Mouse (Mus musculus): ENCODE results near the gene Aifm2. TPM values are rescaled to one million over a fixed set of nuclear protein-coding genes. Genes with fewer than 3 reads are reported as not detected.

Aifm2 gene
- polyA plus RNA-seq, 1 experiment from 2014 or later: 21.4 TPM

DNA sequence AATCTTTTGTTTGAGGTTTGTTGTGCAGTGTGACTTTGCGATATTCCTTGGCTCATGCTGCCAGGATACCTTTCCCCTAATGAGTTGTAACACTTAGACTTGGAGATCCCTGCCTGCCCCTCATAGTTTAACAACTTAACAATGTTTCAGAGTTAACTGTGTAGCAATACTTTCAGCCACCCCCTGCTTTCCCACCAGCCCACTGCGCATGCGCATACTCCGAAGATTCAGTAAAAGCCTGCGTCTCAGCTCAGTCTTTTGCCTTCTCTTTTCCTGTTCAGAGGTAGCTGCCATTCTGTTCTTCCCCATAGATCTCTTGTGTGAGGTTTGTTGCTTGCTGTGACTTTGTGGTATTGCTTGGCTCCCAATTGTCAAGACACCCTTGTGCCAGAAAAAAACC is 73.4 kb downstream of the Aifm2 start:
- Histone ChIP-seq H3K4me1 (replicated peaks; ENCODE audit: insufficient read depth, low read length) (peaks cover 4% of the 10 kb centered on the region; the same call in 1 of the 2 replicates), H3K4me3 (replicated peaks; ENCODE audit: low read depth, low read length) (no peak overlapping the region), H3K9me3 (replicated peaks; ENCODE audit: low read length) (no peaks in the 10 kb centered on the region), H3K36me3 (ENCODE audit: insufficient read depth, low read length) (no peaks in the 10 kb centered on the region), H3K27me3 (ENCODE audit: insufficient read depth, low read length) (no peaks in the 10 kb centered on the region), H3K4me2 (ENCODE audit: low read length) (no peak overlapping the region), H3K9ac (ENCODE audit: low read depth, low read length) (no peak overlapping the region), H3K27ac (no peak overlapping the region)
- WGBS: 87% methylated on average over 5 of the region's 5 CpGs
- DNase-seq (ENCODE audit: low spot score) (no peak), ATAC-seq (replicated peaks; ENCODE audit: low FRiP score, low read depth) (no peak)
- TF ChIP-seq CTCF (IDR thresholded peaks at IDR 0.05; ENCODE audit: low read depth): no peak

Small RNA genes lying within 50 kb of the gene (microRNA-seq; reads per million reads assigned to microRNA genes)
- not detected for gene Mir5108

Other genes starting within 250 kb of the Aifm2 start
- 5.7 and 6.4 TPM in 2 replicates for gene Lrrc20, start 239.5 kb upstream of the Aifm2 start, polyA plus RNA-seq (2015; fragmentation: Nextera tagmentation; extraction: Ambion mirVana)
- gene Npffr1, start 119.8 kb upstream of the Aifm2 start, polyA plus RNA-seq (2015; fragmentation: Nextera tagmentation; extraction: Ambion mirVana): 0.09 and 0.14 TPM in 2 replicates
- gene Ppa1, start 66.7 kb upstream of the Aifm2 start, polyA plus RNA-seq (2015; fragmentation: Nextera tagmentation; extraction: Ambion mirVana): 111 and 121 TPM in 2 replicates
- 184 and 205 TPM in 2 replicates for gene Sar1a, start 35.0 kb upstream of the Aifm2 start, polyA plus RNA-seq (2015; fragmentation: Nextera tagmentation; extraction: Ambion mirVana)
- gene Tysnd1, start 19.7 kb upstream of the Aifm2 start, polyA plus RNA-seq (2015; fragmentation: Nextera tagmentation; extraction: Ambion mirVana): 41.2 and 49.6 TPM in 2 replicates
- 83.0 and 87.4 TPM in 2 replicates for gene H2afy2, start 68.9 kb downstream of the Aifm2 start, polyA plus RNA-seq (2015; fragmentation: Nextera tagmentation; extraction: Ambion mirVana)